Mouse (Mus musculus): Measurements from ENCODE around the gene Pithd1. TPM values are rescaled to one million over a fixed set of nuclear protein-coding genes. Genes with fewer than 3 reads are reported as not detected.
"Not testable (repeated sequence)": the region's sequence is repeated elsewhere in the genome, so short reads cannot be mapped to it uniquely, and the experiment has no call there.

Gene Pithd1
- polyA plus RNA-seq, 1 experiment: 32.6 TPM

DNA sequence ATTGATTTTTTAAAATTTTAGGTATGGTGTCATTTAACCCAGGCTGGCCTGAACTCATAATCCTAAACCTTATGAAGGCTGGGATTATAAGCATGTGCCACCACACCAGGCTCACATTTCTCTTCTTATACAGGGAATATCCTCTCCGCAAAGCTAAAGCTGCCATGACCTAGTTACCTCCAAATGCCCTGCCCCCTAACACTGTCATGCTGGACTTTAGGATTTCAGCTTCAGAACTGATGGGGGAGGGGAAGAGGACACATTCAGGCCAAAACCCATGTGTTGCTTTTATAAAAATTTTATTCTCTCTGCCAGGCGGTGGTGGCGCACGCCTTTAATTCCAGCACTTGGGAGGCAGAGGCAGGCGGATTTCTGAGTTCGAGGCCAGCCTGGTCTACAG is 6.9 kb upstream of the Pithd1 start:
- no peak for DNase-seq (ENCODE audit: low read depth, low spot score)
- WGBS: 96% methylated on average over 6 of the region's 6 CpGs

DNA sequence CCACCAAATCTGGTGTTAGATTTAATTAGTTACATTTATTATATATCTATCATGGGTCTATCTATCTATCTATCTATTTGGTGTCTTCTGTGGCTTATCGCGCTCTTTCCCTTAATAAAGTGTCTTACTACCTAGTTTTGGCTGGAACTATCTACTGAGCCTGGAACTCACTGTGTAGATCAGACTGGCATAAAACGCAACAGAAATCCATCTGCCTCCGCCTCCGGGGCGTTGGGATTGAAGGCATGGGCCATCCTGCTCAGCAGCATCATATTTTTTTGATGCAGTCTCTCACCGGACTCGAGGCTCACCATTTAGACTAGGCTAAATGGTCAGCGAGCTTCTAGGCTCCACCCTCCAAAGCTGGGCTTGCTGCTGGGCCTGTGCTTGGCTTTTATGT is 650 bp upstream of the Pithd1 start:
- DNase-seq (ENCODE audit: low read depth, low spot score): no peak
- WGBS: 60% methylated on average over 9 of the region's 9 CpGs

DNA sequence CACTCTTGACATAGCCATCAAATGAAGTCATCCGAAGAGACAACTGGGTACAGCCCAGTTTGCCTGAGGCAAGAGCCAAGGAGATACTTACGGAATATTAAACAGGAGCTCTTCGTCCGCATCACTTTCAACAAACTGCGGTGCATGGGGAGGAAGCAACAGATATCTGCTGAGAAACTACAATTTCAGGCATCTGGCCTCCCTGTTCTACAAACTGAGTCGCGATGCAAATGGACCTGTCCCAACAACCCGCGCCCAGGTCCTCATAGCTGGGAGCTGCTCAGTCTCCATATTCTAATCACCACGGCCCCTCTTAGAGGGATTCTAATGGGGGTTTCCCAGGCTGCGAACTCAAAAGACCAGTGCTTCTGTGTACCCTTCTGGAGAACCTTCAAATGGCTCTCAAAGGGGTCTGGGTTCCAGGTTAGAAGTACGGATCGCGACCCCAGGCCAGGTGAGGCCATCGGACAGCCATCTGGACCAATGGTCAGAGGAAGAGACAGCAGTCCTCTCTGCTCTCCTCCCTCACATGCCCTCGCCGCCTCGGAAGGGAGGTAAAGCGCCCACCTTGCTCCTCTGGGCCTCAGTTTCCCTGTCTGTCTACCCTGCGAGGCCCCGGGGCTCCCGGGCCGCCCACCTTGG is 642 bp downstream of the Pithd1 start:
- no peak for DNase-seq (ENCODE audit: low read depth, low spot score)
- 2% methylated on average over 23 of the region's 23 CpGs for WGBS

DNA sequence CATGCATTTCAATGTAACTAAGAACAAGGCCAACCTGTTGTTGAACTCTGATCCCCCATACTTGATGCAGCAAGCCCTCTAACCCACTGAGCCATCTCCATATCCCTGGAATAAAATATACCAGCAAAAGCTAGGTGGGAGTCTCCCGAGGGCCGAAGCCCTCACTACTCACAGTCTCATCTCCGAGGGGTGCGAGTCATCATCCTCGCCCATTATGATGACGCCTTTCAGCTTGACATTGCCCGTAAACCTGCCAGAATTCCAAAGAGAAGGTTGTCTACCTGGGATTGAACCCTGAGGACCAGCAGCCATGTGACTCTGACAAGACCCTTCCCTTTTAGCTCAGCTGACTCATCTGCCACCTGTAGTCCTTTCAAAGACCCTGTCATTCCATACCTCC is 1.3 kb downstream of the Pithd1 start:
- no peak for DNase-seq (ENCODE audit: low read depth, low spot score)
- WGBS: 54% methylated on average over 7 of the region's 7 CpGs

DNA sequence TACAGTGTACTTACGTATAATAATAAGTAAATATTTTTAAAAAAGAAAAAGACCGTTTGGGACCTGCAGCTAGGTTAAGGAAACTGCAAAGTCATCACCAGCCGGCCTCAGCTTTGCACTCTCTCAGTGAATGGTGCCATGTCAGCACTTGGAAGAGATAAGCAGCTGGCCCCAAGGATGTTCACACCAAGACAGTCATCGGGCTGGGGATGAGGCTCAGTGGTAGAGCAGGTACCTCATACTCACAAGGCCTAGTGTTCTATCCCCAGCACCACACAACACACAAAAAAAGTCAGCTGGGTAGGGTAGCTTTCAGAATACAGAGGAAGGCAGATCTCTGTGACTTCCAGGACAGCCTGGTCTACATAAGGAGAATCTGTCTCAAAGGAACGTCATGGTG is 1.9 kb downstream of the Pithd1 start:
- no peak for DNase-seq (ENCODE audit: low read depth, low spot score)
- 85% methylated on average over 5 of the region's 5 CpGs for WGBS

DNA sequence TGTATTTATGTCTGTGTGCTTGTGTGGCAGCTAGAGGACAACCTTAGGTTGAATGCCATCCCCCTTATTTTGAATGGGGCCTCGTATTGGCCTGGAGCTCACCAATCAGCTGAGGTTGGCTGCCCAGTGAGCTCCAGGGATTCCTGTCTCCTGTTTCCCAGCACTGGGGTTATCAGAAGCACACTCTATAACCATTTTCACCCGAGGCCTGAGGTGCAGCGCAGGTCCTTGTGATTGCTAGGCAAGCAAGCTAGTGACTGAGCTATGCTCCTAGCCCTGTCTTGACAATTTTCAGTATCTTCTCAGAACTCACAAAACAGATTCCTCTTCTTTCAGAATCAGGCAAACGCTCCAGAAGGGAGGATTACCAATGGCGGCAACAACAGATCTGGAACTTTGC is 2.5 kb downstream of the Pithd1 start:
- 78% methylated on average over 5 of the region's 5 CpGs for WGBS
- DNase-seq (ENCODE audit: low read depth, low spot score): no peak

DNA sequence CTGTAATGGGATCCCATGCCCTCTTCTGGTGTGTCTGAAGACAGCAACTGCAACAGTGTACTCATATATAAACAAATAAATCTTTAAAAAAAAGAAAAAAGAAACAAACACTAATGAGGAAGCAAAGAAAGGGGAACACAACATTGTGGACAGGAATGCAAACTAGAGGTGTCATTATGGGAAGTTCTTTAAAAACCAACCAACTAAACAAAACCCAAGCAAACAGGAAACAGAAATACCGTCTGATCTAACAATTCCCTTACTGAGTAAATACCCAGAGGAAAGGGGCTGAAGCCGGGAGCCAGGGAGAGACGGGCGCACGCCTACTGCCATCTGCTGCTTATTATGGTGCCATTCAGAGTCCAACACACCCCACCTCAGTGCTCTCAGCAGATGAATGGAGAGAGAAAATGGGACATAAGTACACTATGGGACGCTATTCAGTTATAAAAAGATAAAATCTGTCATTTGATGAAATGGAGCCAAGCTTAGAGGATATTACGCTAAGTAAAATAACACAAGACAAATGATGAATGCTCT is 5.5 kb downstream of the Pithd1 start:
- 26% methylated on average over 7 of the region's 7 CpGs for WGBS
- no peak for DNase-seq (ENCODE audit: low read depth, low spot score)

DNA sequence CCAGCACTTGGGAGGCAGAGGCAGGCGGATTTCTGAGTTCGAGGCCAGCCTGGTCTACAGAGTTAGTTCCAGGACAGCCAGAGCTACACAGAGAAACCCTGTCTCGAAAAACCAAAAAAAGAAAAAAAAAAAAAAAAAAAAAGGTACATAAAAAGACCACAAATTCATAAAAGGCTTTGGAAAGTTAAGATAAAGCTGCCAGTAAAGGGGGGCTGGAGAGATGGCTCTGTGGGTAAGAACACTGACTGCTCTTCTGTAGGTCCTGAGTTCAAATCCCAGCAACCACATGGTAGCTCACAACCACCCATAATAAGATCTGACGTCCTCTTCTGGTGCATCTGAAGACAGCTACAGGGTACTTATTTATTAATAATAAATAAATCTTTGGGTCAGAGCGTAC is 6.8 kb downstream of the Pithd1 start:
- 90% methylated on average over 5 of the region's 5 CpGs for WGBS
- DNase-seq (ENCODE audit: low read depth, low spot score): not testable (repeated sequence)

DNA sequence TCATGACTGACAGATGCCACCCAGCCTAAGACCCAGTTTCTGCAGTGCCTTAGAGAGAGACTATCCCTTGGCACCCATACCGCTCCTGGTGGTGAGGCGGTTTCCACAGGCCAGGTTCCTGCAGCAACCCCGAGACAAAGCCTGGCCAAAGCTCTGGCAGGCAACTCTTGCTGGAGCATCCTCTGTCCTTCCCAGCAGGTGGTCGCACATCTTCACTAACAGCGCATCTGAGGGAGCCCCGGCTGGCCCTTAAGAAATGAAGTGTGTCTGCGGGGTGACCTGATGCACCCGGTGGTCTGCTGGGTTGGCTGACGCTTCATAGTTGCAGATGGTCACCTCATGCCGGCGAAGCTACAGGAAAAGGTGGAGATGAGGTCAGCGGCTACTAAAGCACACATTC is 10.9 kb downstream of the Pithd1 start:
- 96% methylated on average over 12 of the region's 12 CpGs for WGBS
- DNase-seq (ENCODE audit: low read depth, low spot score): no peak

DNA sequence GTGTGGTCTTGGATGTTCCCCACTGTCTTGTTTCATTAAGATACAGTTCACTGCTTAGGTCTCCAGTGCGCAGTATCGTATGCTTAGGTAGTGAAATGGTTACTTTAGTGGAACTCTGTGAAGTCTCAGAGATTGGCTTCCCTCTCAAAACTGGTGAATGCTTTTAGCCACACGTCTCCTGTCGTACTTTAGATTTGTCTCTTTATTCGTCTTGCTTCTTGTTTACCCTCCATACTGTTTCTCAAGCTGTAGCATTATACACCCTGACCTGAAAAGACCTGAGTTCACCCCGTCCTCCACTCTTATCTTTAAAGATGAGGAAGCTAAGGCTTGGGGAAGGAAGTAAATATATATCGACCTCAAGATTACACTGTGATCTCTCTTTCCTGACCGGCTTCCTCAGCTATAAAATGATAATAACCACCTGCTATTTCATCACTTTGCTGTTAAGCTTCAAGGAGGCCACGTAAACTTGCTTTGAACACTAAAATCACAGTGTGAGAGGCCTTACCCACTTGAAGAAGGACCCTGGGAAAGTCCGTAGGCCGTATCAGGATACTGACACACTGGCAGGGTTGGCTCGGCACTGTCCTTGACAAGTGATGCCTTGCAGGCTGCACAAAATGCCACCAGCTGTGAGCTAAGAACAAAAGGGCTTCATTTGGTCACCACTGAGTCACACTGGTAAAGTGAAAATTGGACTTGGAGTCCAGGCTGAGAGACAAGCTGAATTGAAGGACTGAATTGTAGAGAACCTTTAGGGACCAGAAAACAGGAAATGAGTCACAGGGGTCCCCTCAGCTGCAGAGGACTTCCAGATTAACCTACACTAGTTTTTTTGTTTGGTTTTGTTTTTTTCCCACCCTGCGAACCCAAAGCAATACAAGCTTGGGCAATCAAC is 13.9 kb downstream of the Pithd1 start:
- no peak for DNase-seq (ENCODE audit: low read depth, low spot score)
- WGBS: 21% methylated on average over 13 of the region's 13 CpGs

DNA sequence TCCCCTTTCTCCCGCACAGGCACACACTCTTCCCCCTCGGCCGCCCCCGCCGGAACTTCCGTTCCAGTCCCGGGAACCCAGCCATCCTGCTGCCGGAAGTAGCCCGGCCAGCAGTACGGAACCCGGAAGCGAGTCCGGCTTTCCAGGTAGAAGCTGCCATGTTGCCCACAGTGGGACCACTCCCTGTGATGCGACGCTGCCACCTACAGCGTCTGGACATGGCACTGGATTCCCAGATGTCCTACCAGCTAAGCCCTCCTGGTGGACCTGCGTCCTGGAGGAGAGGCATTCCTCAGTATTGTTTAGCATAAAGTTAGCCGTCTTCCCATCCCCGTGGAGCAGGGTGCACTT is 14.5 kb downstream of the Pithd1 start, which contains the start of gene Lypla2:
Gene Lypla2 (minus strand): TSS at position 71 of the 351 bp plus-strand sequence.
- under 1% methylated on average over 19 of the region's 19 CpGs for WGBS
- DNase-seq (ENCODE audit: low read depth, low spot score): no peak

DNA sequence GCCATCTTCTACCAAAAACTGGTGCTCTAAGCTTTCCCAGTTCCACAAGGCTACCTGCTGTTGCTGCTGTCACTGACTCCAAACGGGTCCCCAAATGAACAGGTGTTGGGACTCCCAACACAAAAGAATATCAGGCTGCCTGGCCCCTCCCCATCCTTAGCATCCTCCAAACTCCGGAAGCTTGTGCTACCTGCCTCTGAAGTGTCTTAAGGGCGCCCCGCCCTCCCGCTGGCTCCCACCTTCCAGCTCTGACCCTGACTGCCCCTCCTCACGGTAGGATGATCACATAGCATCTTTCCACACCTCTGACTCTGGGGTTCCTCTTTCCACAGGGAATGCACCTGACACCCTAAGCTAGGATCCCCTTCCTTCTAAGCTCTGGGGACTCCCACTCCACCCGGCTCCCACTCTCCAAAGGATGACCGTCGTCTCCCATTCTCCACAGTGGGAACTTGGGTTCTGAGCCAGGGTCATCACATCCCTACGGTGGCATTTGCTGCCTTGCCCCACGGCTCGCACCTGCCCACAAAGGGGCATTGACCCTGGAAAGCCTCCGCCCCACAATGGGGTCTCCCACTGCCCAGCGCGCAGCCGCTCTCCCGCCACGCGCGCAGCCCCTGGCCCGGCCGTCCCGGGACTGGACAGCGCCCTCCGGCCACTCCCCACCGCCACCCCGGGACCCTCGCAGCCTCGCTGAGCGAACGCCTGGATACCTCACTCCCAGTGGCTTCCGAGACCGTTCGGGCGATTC is 15.1 kb downstream of the Pithd1 start:
- WGBS: under 1% methylated on average over 35 of the region's 35 CpGs
- no peak for DNase-seq (ENCODE audit: low read depth, low spot score)

DNA sequence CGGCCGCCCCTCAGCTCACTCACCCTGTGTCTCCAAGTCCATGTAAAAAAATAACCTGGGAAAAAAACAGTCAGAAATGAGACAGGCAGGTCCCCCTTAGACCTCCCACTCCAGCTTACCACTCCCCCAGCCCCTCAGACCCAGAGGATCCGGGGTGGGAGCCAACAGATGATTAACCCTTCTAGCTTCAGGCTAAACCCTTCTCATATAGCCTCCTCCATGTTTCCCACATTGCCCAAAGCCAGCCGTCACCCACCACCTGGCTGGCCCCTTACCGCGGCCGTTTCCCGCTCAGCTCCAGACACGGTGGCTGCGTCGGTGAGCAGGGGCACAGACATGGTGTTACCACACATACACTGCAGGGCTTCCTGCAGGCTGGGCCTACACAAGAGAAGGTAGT is 16.5 kb downstream of the Pithd1 start:
- 91% methylated on average over 11 of the region's 11 CpGs for WGBS

DNA sequence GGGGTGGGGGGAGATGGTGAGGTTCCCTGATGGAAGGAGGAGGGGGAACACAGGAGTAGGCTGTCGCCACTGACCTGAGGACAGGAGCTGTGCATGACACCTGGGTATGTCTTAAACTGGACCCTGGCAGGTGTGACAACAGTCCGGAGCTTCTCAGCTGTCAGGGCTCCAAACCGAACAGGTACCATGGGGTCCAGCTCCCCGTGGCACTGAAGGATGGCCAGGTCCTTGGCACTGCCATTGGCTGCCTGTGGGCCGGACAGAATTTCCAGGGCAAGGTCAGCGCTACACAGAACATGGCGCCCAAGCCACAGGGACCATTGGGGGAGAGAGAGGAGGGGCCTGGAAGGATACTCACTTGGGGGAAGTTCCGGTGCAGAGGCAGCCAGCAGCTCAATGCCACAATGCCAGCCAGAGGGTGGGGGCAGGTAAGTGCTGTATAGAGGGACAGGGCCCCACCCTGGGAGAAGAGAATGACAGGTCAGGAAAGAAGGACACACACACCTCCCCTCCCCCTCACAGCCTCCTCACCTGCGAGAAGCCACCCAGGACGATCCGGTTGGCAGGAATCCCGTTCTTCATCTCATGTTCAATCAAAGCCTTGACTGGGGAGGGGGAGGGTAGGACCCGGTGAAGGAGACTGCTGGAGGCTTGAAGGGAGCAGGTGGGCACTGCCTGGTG is 17.9 kb downstream of the Pithd1 start:
- 77% methylated on average over 13 of the region's 13 CpGs for WGBS
- DNase-seq (ENCODE audit: low read depth, low spot score): no peak

More for the DNA sequence above, 16.5 kb downstream of the Pithd1 start:
- no peak for DNase-seq (ENCODE audit: low read depth, low spot score)

DNA sequence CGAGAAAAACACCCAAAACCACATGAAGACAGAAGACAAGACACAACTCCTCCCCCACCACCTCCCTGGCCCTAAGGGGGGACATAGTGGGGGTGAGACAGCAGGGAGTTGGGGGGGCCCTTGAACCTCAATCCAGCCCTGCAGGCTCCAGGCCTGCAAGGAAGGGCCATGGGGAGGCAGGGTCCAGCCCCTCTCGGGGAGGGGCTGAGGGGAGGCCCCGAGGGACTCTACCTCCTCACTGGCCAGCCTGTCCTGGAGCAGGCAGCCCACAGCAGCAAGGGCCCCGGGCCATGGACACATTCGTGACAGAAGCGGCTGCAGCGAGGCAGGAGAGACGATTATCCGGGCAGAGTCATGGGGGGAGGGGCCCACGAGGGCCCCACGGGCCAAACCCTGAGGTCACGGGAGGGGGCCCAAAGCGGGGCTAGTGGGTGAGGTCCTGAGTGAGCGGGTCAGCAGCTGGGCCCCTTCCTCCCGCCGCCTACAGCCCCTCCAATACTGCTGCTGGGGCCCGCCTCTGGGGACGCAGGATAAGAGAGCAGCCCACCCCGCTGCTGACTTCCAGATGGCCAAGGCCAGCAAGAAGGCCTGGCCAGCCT is 18.7 kb downstream of the Pithd1 start:
- 69% methylated on average over 19 of the region's 19 CpGs for WGBS
- DNase-seq (ENCODE audit: low read depth, low spot score): no peak

DNA sequence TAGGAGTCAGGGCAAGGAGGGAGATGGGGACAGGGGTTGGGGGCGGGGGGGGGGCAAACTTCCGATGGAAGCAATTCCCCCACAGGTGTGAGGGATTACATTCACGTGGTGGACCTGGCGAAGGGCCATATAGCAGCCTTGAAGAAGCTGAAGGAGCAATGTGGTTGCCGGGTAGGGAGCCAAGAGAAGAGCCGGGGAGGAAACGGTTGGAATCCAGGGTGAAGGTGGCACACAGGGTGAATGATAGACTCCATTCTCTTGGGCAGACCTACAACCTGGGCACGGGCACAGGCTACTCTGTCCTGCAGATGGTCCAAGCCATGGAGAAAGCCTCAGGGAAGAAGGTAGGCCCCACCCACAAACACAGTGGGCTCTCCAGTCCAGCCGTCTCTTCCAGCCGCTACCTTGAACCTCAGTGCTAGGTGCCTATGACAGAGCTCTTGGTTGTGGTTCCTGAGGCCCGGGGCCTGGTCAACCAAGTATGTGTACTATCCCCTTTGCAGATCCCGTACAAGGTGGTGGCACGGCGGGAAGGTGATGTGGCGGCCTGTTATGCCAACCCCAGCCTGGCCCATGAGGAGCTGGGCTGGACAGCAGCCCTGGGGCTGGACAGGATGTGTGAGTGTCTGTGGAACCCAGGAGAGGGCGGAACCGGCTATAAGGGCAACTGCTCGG is 19.8 kb downstream of the Pithd1 start:
- DNase-seq (ENCODE audit: low read depth, low spot score): no peak
- 71% methylated on average over 18 of the region's 18 CpGs for WGBS

DNA sequence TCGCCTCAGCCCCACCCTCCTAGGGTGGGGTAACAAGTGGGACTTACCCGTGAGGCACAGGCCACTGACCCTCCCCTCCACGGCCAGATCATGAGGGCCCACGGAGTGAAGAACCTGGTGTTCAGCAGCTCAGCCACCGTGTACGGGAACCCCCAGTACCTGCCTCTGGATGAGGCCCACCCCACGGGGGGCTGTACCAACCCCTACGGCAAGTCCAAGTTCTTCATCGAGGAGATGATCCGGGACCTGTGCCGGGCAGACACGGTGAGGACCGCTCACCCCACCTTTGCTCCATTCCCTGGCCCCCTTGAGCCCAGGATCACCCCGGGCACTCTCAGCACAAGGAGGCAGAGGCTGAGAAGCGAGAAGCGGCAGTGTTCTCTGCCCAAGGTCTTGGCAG is 20.8 kb downstream of the Pithd1 start:
- WGBS: 79% methylated on average over 16 of the region's 16 CpGs
- DNase-seq (ENCODE audit: low read depth, low spot score): no peak

DNA sequence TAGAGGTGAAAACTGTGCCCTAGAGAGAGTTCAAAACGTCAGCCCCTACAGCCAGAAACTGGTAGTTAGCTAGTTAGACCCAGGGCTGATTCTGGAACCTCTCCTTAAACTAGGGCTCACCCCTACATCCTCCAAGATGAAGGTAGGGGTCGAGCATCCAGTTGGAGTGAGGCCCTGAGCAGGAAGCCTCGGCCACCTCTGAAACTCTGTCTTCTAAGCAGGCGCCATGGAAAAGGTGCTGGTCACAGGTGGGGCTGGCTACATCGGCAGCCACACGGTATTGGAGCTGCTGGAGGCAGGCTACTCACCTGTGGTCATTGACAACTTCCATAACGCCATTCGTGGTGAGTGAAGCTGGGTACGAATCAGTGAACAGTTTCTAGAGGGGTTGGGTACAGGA is 22.0 kb downstream of the Pithd1 start:
- WGBS: 38% methylated on average over 9 of the region's 9 CpGs
- no peak for DNase-seq (ENCODE audit: low read depth, low spot score)

DNA sequence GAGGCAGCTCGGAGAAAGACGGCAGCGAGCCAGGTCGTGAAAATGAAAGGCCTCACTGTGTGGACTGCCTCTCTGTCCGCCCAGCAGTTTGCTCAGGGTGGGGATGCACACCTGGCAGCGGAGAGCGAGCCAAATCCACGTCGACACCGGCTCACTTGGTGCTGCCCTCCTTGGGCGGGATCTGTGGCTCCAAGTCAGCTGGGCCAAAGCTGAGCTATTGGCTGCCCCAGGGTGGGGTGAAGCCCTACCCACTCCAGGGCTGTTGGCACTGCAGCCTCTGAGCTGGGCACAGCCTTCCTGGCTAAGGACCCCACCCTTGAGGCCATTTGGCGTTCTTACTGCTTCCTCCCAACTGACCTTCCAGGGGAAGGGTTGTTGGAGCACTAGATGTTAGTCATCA is 22.6 kb downstream of the Pithd1 start:
- WGBS: 2% methylated on average over 12 of the region's 12 CpGs
- DNase-seq (ENCODE audit: low read depth, low spot score): peak; percentile 88
